Mouse (Mus musculus) ES-Bruce4 (cell line): ENCODE results near the gene Ccz1.

ENCODE experiments used
- CTCF ChIP-seq: IDR thresholded peaks from one replicate; pipeline ENCODE4 v1.8.1; 2011; ENCODE audit warnings: low read depth, low read length
- EP300 ChIP-seq: IDR thresholded peaks from 2 replicates; pipeline ENCODE4 v1.6.1; 2011; ENCODE audit warnings: low read depth, low read length; ENCODE audit not compliant: insufficient read depth
- POLR2A ChIP-seq: IDR thresholded peaks from one replicate; pipeline ENCODE4 v1.8.1; 2011; ENCODE audit warnings: low read length; ENCODE audit not compliant: insufficient read depth

- TF ChIP-seq CTCF (no peak), EP300 (no peak), POLR2A (no peak)
These were observed at the start of gene Ccz1 for GRCm38 (mm10) chr5:144014551-144015311.
